Mouse (Mus musculus): Measurements from ENCODE around the gene Dcaf1.

DNA sequence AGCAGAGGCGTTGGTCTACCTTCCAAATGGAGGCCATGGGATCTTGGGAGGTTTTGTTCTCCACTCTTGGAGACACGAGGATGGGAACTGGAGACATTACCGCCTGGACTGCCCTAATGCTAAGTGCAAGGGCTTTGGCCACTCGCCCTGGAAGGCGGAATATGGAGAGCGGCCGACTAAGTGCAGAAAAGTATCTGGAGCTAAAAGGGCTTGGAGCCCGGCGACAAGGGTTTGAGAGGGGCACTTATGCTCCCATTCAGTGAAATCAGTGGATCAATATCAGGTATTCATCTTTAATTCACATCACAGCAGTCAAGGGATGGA, 70.8 kb downstream of the Dcaf1 start:
- TF ChIP-seq GATA1 (IDR thresholded peaks at IDR 0.05; ENCODE audit: borderline replicate concordance, low read length) = no peak
- no peak for TF ChIP-seq FLI1 (IDR thresholded peaks at IDR 0.05; ENCODE audit: low read length)

Data from megakaryocyte, embryonic 14.5 days (primary cell).